Mouse (Mus musculus) brain, adult 2 months (tissue): ENCODE data around the gene Sdhb.

Experiments used
- DNase-seq: peaks from one replicate; pipeline ENCODE4 v3.0.0; 2011; ENCODE audit warnings: low read depth, low spot score

Sdhb gene

GRCm38 (mm10) chr4:141014114-141014513 is 53.1 kb downstream of the Sdhb start:
- DNase-seq = no peak

DNA sequence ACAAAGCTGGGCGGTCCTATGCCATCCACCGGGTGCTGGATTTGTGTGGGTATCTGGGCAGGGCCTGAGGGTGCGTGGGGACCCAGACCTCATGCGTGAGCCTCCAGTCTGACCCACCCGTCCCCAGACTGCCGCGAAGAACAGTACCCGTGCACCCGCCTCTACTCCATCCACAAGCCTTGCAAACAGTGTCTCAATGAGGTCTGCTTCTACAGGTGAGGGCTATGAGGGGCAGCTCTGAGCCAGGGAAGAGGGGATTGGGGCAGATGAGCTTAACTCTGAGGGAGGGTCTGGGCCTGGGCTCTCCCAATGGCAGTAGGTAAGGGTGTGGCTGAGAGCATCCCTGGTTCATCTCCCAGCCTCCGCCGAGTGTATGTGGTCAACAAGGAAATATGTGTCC is 53.9 kb downstream of the Sdhb start:
- no peak for DNase-seq

DNA sequence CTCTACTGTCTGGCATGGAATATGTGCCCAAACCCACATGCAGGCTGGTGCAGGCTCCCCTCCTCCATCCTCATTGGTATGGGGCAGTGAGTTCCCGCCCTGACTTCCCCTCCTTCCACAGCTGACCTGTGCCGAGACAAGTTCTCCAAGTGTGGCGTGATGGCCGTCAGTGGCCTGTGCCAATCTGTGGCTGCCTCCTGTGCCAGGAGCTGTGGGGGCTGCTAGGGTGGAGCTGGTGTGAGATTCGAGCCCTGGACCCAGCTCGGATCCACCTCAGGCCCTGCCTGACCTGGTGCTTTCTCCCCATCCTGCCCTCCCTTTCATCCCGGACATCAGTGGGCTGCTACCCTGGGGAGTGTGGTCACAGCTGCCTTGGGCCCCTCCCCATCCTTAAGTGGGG is 54.4 kb downstream of the Sdhb start:
- DNase-seq = no peak

DNA sequence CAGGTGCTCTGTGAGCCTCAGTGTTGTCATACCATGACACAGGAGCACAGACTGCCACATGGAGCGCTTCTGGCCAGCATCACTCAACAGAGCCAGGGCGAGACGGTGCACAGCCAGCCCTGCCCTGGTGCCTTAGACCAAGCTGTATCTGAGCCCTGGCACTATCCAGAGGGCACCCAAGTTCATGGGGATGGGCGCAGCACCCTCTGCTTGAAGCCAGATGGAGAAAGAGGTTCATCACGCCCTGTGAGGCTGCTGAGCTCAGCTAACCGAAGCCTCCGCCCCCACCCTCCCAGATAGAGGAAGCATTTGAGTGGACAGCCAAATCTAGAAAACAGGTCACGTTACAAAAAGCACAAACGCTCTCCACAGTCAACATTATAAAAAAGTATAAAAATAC is 55.3 kb downstream of the Sdhb start:
- peak; percentile 75 for DNase-seq

GRCm38 (mm10) chr4:141017657-141018436 is 56.8 kb downstream of the Sdhb start:
- DNase-seq = no peak

- no peak for DNase-seq
These were observed 59.2 kb downstream of the Sdhb start for GRCm38 (mm10) chr4:141020220-141020619.

DNA sequence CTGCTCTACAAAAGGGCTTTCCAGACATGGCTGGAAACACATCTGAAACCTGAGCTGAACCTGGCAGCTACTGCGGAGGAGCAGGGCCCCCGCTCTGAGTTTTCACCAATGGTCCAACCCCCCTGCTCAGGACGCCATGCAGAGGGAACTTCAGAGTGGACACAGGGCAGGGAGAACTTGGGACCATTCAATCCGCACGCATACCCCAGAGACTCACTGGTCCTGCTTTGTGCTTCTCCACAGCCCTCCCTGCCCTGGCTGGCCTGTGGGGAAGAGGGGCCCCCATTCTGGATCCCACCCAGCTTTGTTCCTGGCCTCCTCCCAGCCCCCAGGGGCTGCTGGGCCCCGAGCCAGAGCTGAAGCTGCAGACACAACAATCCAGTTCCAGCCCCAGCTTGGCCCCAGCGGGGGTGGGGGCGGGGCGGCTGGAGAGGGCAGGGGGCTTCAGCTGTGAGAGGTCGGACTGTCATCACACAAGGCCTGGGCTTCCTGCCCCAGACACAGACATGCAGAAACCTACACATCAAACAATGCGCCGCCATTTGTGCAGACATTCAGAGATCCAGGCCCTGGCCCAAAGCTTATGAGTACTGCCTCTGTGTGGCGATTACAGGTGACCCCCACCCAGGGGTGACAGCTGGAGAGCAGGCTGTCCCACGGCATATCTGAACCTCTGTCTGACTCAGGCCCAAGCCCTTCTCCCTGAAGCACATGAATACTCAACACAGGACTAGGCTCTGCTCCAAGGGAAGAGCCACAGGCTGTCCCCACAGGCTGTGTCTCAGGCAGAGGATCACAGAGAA is 60.0 kb downstream of the Sdhb start:
- no peak for DNase-seq

- peak; percentile 61 for DNase-seq
These were observed 60.6 kb downstream of the Sdhb start for GRCm38 (mm10) chr4:141021614-141021929.

DNA sequence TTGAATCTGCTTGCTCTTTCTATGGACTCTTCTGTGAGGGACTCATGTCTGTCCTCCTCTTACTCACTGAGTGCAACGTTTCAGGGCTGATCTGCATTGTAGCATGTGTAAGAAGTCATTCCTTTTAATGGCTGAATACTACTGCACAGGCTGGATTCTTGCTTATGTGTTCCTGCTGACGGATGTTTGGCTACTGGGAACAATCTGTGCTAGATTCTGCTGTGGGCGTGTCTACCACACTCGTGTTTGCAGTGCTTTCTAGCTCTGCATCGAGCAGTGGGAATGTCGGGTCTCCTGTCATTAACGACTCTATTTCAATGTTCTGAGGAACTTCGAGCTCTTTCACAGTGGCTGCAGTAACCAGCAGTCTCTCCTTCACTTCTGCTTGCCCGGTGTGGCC is 63.0 kb downstream of the Sdhb start:
- DNase-seq = peak; percentile 67

DNA sequence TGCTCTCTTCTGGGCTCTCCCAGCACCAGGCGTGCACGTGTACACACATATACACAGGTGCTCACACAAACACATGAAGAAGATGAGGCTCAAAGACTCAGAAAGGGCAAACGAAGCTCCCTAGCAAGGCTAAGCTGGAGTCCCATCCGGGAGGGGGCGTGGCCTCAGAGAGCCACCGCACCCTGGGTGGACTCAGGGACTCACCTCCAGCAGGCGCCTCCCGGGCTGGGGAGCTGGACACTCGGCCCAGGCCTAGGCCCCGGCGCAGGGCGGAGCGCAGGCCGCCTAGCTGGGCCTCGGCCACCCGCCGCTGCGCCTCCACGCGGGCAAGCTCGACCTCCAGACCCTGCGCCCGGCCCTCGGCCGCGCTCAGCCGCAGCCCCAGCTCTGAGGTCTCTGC is 64.0 kb downstream of the Sdhb start:
- no peak for DNase-seq
